ENCODE assay signal across 23 mouse cellular contexts in the genomic region with DNA sequence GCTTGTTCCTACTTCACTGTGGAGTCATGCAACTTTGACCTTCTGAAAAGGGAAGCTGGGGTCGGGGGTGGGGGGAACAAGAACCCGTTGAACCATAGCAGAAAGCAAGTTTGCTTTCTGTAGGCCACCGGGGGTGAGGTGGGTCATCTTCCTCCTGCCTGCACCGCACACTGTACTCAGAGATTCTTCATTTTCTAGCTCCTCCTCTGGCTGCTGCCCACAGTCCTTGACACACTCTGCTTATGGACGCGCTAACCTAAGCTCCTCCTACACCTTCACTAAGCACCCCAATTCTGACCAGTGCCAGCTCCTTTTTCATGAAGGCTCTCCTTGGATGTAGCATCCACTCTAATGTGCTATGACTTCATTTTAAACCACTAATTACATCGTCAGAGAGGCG.
DNase-seq lines count a peak whose midpoint lies in the region; ATAC-seq and TF ChIP-seq lines count a peak whose summit lies in the region.
"Had no signal": no experiment of that assay in that cellular context is flagged by ENCODE, and none has a peak within 500 bp of the region (broad histone marks: within the 10 kb centered on the region; RNA-seq: fewer than 3 reads in every experiment).

No protein-coding gene starts in this region.

- peak; percentile 58; the same call in 1 of the 2 replicates for ATAC-seq in kidney, embryonic 16.5 days (ENCODE audit: low FRiP score, low TSS enrichment)
- peak; percentile 65 for ATAC-seq in granulocyte monocyte progenitor cell, adult 5-6 weeks (replicated peaks; ENCODE audit: poor library complexity, severe bottlenecking)
- ATAC-seq: activated CD4-positive, CD25-positive, alpha-beta regulatory T cell, adult 4 months; forebrain, embryonic 13.5 days had no signal

- no peaks in the 10 kb centered on the region for H3K9me3 ChIP-seq in kidney, embryonic 16.5 days (ENCODE audit: low read length)
- H3K9me3 ChIP-seq: forebrain, embryonic 13.5 days; heart, embryonic 13.5 days; hindbrain, embryonic 13.5 days; limb, embryonic 10.5 days had no signal

- H3K9ac ChIP-seq in kidney, embryonic 16.5 days (replicated peaks; ENCODE audit: low read length): no peak overlapping the region
- H3K9ac ChIP-seq: forebrain, embryonic 13.5 days; heart, embryonic 13.5 days; hindbrain, embryonic 13.5 days had no signal

- DNase-seq in kidney, postnatal 14 days: no peak
- DNase-seq in spleen, adult 2 months (ENCODE audit: low read depth in 1 of 2, low spot score in 2 of 2): no peak
- no peak for DNase-seq in spleen, postnatal 14 days (ENCODE audit: low spot score in 2 of 2)
- DNase-seq in splenic B cell, adult 2 months (ENCODE audit: low read depth, low spot score): peak; percentile 35
- DNase-seq in thymus, postnatal 25 days: no peak
- DNase-seq: cerebellum, adult 9-10 months; gastrocnemius, postnatal 10 days; heart, adult 18-20 months; heart, postnatal 14 days; kidney, adult 11 months; liver; lung, adult 2 months; lung, postnatal 14 days; right cerebral cortex, postnatal 14 days; thymus, adult 18-20 months had no signal

- H3K36me3 ChIP-seq in kidney, embryonic 16.5 days (ENCODE audit: insufficient read depth, low read length): no peaks in the 10 kb centered on the region
- no peaks in the 10 kb centered on the region for H3K36me3 ChIP-seq in spleen, adult 2 months (ENCODE audit: control insufficient read depth, insufficient read depth, low read length)
- no peaks in the 10 kb centered on the region for H3K36me3 ChIP-seq in splenic B cell, adult 2 months (ENCODE audit: control insufficient read depth, insufficient read depth, low read length, poor library complexity, severe bottlenecking)
- H3K36me3 ChIP-seq: heart, embryonic 13.5 days; hindbrain, embryonic 13.5 days; limb, embryonic 10.5 days had no signal

- H3K4me1 ChIP-seq in kidney, embryonic 16.5 days (ENCODE audit: insufficient read depth, low read length): peaks cover 5% of the 10 kb centered on the region; the same call in 1 of the 2 replicates
- peaks cover 16% of the 10 kb centered on the region; the same call in 1 of the 2 replicates for H3K4me1 ChIP-seq in spleen, adult 2 months (ENCODE audit: control insufficient read depth, insufficient read depth, insufficient read length)

- no peak overlapping the region for H3K4me3 ChIP-seq in kidney, embryonic 16.5 days (ENCODE audit: low read length)
- no peak overlapping the region for H3K4me3 ChIP-seq in spleen, adult 2 months (ENCODE audit: extremely low read depth, insufficient read depth, insufficient read length)
- H3K4me3 ChIP-seq: erythroblast, embryonic 14.5 days; forebrain, embryonic 13.5 days; heart, embryonic 13.5 days; hindbrain, embryonic 13.5 days; limb, embryonic 10.5 days had no signal

- TF ChIP-seq CTCF in spleen, adult 2 months (IDR thresholded peaks at IDR 0.05; ENCODE audit: extremely low read depth, insufficient read depth, insufficient read length, insufficient replicate concordance): no peak

- no peak overlapping the region for H3K4me2 ChIP-seq in kidney, embryonic 16.5 days (replicated peaks; ENCODE audit: low read depth, low read length)
- H3K4me2 ChIP-seq: forebrain, embryonic 13.5 days; heart, embryonic 13.5 days; hindbrain, embryonic 13.5 days had no signal

- WGBS in kidney, embryonic 16.5 days: 48% methylated on average over 8 of the region's 8 CpGs
- WGBS in spleen, adult 2 months: 18% methylated on average over 8 of the region's 8 CpGs

- no peak overlapping the region for H3K27ac ChIP-seq in kidney, embryonic 16.5 days (ENCODE audit: low read length)
- peak overlapping the region; percentile 52; the same call in 1 of the 2 replicates for H3K27ac ChIP-seq in spleen, adult 2 months (ENCODE audit: insufficient read depth, low read length)
- H3K27ac ChIP-seq: forebrain, embryonic 13.5 days; heart, embryonic 13.5 days; hindbrain, embryonic 13.5 days; limb, embryonic 10.5 days had no signal

- no peaks in the 10 kb centered on the region for H3K27me3 ChIP-seq in kidney, embryonic 16.5 days (ENCODE audit: insufficient read depth, low read length)
- H3K27me3 ChIP-seq in spleen, adult 2 months (ENCODE audit: control insufficient read depth, insufficient read depth, low read length): no peaks in the 10 kb centered on the region
- H3K27me3 ChIP-seq in splenic B cell, adult 2 months (ENCODE audit: control insufficient read depth, insufficient read depth, low read length, poor library complexity, severe bottlenecking): no peaks in the 10 kb centered on the region
- H3K27me3 ChIP-seq: forebrain, embryonic 13.5 days; hindbrain, embryonic 13.5 days had no signal

- TF ChIP-seq POLR2A in spleen, adult 2 months (IDR thresholded peaks at IDR 0.05; ENCODE audit: low read depth, low read length): no peak
